Mouse (Mus musculus) midbrain, embryonic 16.5 days (tissue): ENCODE measurements around the gene Tox2. TPM values are rescaled to one million over a fixed set of nuclear protein-coding genes. Genes with fewer than 3 reads are reported as not detected.

Experiments used
- ATAC-seq: fragments of 200-750 bp; cut with Nextera tagmentation; 2 replicates; pipeline ENCODE4 v1.8.0; 2017; ENCODE audit warnings: moderate TSS enrichment
- H3K27ac ChIP-seq: fragments of 300-500 bp; sonication (generic); 2 replicates; pipeline ENCODE4 v1.5.1; 2014; ENCODE audit warnings: mild to moderate bottlenecking, low read length, mixed read lengths
- H3K27me3 ChIP-seq: fragments of 300-500 bp; sonication (generic); 2 replicates; pipeline ENCODE4 v1.6.1; 2014; ENCODE audit warnings: low read depth, low read length, mixed read lengths; ENCODE audit not compliant: control insufficient read depth, insufficient read depth
- H3K36me3 ChIP-seq: fragments of 300-500 bp; sonication (generic); 2 replicates; pipeline ENCODE4 v1.6.1; 2014; ENCODE audit warnings: mild to moderate bottlenecking, low read length, moderate library complexity, mixed read lengths; ENCODE audit not compliant: control insufficient read depth, insufficient read depth
- H3K4me1 ChIP-seq: fragments of 300-500 bp; sonication (generic); 2 replicates; pipeline ENCODE4 v1.6.1; 2014; ENCODE audit warnings: mild to moderate bottlenecking, low read length, mixed read lengths; ENCODE audit not compliant: control insufficient read depth, insufficient read depth
- H3K4me2 ChIP-seq: fragments of 300-500 bp; sonication (generic); 2 replicates; pipeline ENCODE4 v1.6.1; 2014; ENCODE audit warnings: mild to moderate bottlenecking, low read length, mixed read lengths
- H3K4me3 ChIP-seq: fragments of 300-500 bp; sonication (generic); 2 replicates; pipeline ENCODE4 v1.5.1; 2014; ENCODE audit warnings: low read depth, mild to moderate bottlenecking, low read length, moderate library complexity, mixed read lengths
- H3K9ac ChIP-seq: fragments of 300-500 bp; sonication (generic); 2 replicates; pipeline ENCODE4 v1.6.1; 2014; ENCODE audit warnings: low read depth, low read length, mixed read lengths
- H3K9me3 ChIP-seq: fragments of 300-500 bp; sonication (generic); replicated peaks from 2 replicates; pipeline ENCODE4 v1.6.1; 2014; ENCODE audit warnings: mild to moderate bottlenecking, low read length, mixed read lengths; ENCODE audit not compliant: control insufficient read depth, poor library complexity, severe bottlenecking
- WGBS: fragments of 180-500 bp; shearing (Covaris S2); extraction: QIAGEN DNeasy Blood & Tissue Kit; methylation state at CpG from one replicate; pipeline ENCODE4 v1.1.7; 2014; 5-methylcytosine and 5-hydroxymethylcytosine counted together
- polyA plus RNA-seq: library from polyadenylated mRNA; unstranded; fragments of >200 nt; fragmentation: Nextera tagmentation; extraction: Ambion mirVana; gene quantifications from 2 replicates; pipeline ENCODE4 v1.2.1, GENCODE M21; 2015

Tox2 gene
- polyA plus RNA-seq, 1 experiment from 2014 or later: 54.5 TPM

GRCm38 (mm10) chr2:163372627-163373026 is 169.7 kb downstream of the Tox2 start:
- WGBS: 82% methylated on average over 1 of the region's 1 CpGs

More at GRCm38 (mm10) chr2:163372627-163373026, 169.7 kb downstream of the Tox2 start:
- Histone ChIP-seq H3K27ac (no peak overlapping the region), H3K4me2 (no peak overlapping the region), H3K27me3 (peaks cover 20% of the 10 kb centered on the region), H3K4me3 (no peak overlapping the region), H3K36me3 (no peaks in the 10 kb centered on the region), H3K9me3 (no peaks in the 10 kb centered on the region), H3K9ac (no peak overlapping the region), H3K4me1 (no peaks in the 10 kb centered on the region)
- ATAC-seq: no peak

Other genes starting within 250 kb of the Tox2 start
- gene Sgk2, start 215.8 kb upstream of the Tox2 start, polyA plus RNA-seq: 0.17 TPM in 1 of 2 replicates, not detected in the other
- gene Ift52, start 185.8 kb upstream of the Tox2 start, polyA plus RNA-seq: 41.0 and 43.1 TPM in 2 replicates
- 1.9 and 3.9 TPM in 2 replicates for gene Mybl2, start 148.4 kb upstream of the Tox2 start, polyA plus RNA-seq
- not detected in 2 replicates for gene Gtsf1l, start 115.3 kb upstream of the Tox2 start, polyA plus RNA-seq
- gene Jph2, start 194.9 kb downstream of the Tox2 start, polyA plus RNA-seq: 0.82 and 1.1 TPM in 2 replicates
- gene Oser1, start 221.6 kb downstream of the Tox2 start, polyA plus RNA-seq: 75.8 and 80.0 TPM in 2 replicates
- gene Gdap1l1, start 235.4 kb downstream of the Tox2 start, polyA plus RNA-seq: 145 and 148 TPM in 2 replicates